Mouse (Mus musculus) lung, embryonic 16.5 days (tissue): Measurements from ENCODE around the gene Jmjd6. TPM values are rescaled to one million over a fixed set of nuclear protein-coding genes. Genes with fewer than 3 reads are reported as not detected.

Experiments used
- ATAC-seq: fragments of 200-750 bp; cut with Nextera tagmentation; 2 replicates; pipeline ENCODE4 v1.8.0; 2017; ENCODE audit warnings: low read depth, mild to moderate bottlenecking, moderate library complexity
- H3K27ac ChIP-seq: fragments of 300-500 bp; sonication (generic); 2 replicates; pipeline ENCODE4 v1.5.1; 2014; ENCODE audit warnings: mild to moderate bottlenecking, control low read depth, low read length
- H3K27me3 ChIP-seq: fragments of 300-500 bp; sonication (generic); 2 replicates; pipeline ENCODE4 v1.6.1; 2014; ENCODE audit warnings: low read depth, low read length, mixed read lengths; ENCODE audit not compliant: control insufficient read depth, insufficient read depth
- H3K36me3 ChIP-seq: fragments of 300-500 bp; sonication (generic); 2 replicates; pipeline ENCODE4 v1.6.1; 2014; ENCODE audit warnings: low read length; ENCODE audit not compliant: control insufficient read depth, insufficient read depth
- H3K4me1 ChIP-seq: fragments of 300-500 bp; sonication (generic); replicated peaks from 2 replicates; pipeline ENCODE4 v1.6.1; 2014; ENCODE audit warnings: low read length, mixed read lengths; ENCODE audit not compliant: control insufficient read depth, insufficient read depth
- H3K4me2 ChIP-seq: fragments of 300-500 bp; sonication (generic); 2 replicates; pipeline ENCODE4 v1.6.1; 2014; ENCODE audit warnings: low read depth, low read length, control low read depth
- H3K4me3 ChIP-seq: fragments of 300-500 bp; sonication (generic); 2 replicates; pipeline ENCODE4 v1.5.1; 2014; ENCODE audit warnings: mild to moderate bottlenecking, low read length, control low read depth
- H3K9ac ChIP-seq: fragments of 300-500 bp; sonication (generic); 2 replicates; pipeline ENCODE4 v1.6.1; 2014; ENCODE audit warnings: low read length, control low read depth
- H3K9me3 ChIP-seq: fragments of 300-500 bp; sonication (generic); 2 replicates; pipeline ENCODE4 v1.6.1; 2016; ENCODE audit warnings: low read length; ENCODE audit not compliant: control insufficient read depth
- whole genome bisulfite sequencing: fragments of 180-500 bp; shearing (Covaris S2); extraction: QIAGEN DNeasy Blood & Tissue Kit; methylation state at CpG from one replicate; pipeline ENCODE4 v1.1.7; 2014; 5-methylcytosine and 5-hydroxymethylcytosine counted together
- polyA plus RNA-seq: library from polyadenylated mRNA; unstranded; fragments of >200 nt; fragmentation: Nextera tagmentation; extraction: Ambion mirVana; gene quantifications from 2 replicates; pipeline ENCODE4 v1.2.1, GENCODE M21; 2015

The Jmjd6 gene
- polyA plus RNA-seq, 1 experiment from 2014 or later: 60.8 TPM

- Histone ChIP-seq H3K27ac (no peak overlapping the region), H3K9me3 (no peaks in the 10 kb centered on the region), H3K36me3 (peaks cover 28% of the 10 kb centered on the region), H3K27me3 (no peaks in the 10 kb centered on the region), H3K4me1 (peaks cover 15% of the 10 kb centered on the region), H3K9ac (no peak overlapping the region), H3K4me2 (no peak overlapping the region), H3K4me3 (no peak overlapping the region)
- 65% methylated on average over 5 of the region's 5 CpGs for WGBS
- ATAC-seq: no peak
Measured at GRCm38 (mm10) chr11:116848086-116848876, 5.0 kb upstream of the Jmjd6 start.

GRCm38 (mm10) chr11:116847187-116848085 lies 4.2 kb upstream of the Jmjd6 start:
- peaks cover 28% of the 10 kb centered on the region for H3K36me3 ChIP-seq
- H3K4me1 ChIP-seq: peaks cover 15% of the 10 kb centered on the region
- no peak overlapping the region for H3K27ac ChIP-seq
- H3K4me3 ChIP-seq: no peak overlapping the region
- no peak overlapping the region for H3K4me2 ChIP-seq
- H3K9ac ChIP-seq: no peak overlapping the region
- no peaks in the 10 kb centered on the region for H3K27me3 ChIP-seq
- ATAC-seq: no peak
- 86% methylated on average over 3 of the region's 3 CpGs for whole genome bisulfite sequencing
- no peaks in the 10 kb centered on the region for H3K9me3 ChIP-seq

GRCm38 (mm10) chr11:116846593-116847181 lies 3.4 kb upstream of the Jmjd6 start:
- H3K4me1 ChIP-seq: peaks cover 18% of the 10 kb centered on the region
- no peaks in the 10 kb centered on the region for H3K9me3 ChIP-seq
- WGBS: 72% methylated on average over 4 of the region's 4 CpGs
- no peak overlapping the region for H3K4me2 ChIP-seq
- no peak overlapping the region for H3K4me3 ChIP-seq
- H3K9ac ChIP-seq: no peak overlapping the region
- no peaks in the 10 kb centered on the region for H3K27me3 ChIP-seq
- ATAC-seq: no peak
- H3K36me3 ChIP-seq: peaks cover 28% of the 10 kb centered on the region
- H3K27ac ChIP-seq: no peak overlapping the region

GRCm38 (mm10) chr11:116842531-116843260 lies 553 bp downstream of the Jmjd6 start:
- H3K36me3 ChIP-seq: peaks cover 31% of the 10 kb centered on the region
- peak overlapping the region; percentile 95 for H3K9ac ChIP-seq
- H3K27me3 ChIP-seq: no peaks in the 10 kb centered on the region
- peak overlapping the region; percentile 99 for H3K27ac ChIP-seq
- WGBS: under 1% methylated on average over 73 of the region's 73 CpGs
- H3K4me1 ChIP-seq: peaks cover 28% of the 10 kb centered on the region
- H3K9me3 ChIP-seq: no peaks in the 10 kb centered on the region
- H3K4me3 ChIP-seq: peak overlapping the region; percentile 87
- H3K4me2 ChIP-seq: peak overlapping the region; percentile 68
- peak; percentile 65 for ATAC-seq

GRCm38 (mm10) chr11:116840748-116841147 lies 2.5 kb downstream of the Jmjd6 start:
- no peak overlapping the region for H3K27ac ChIP-seq
- H3K9ac ChIP-seq: peak overlapping the region; percentile 95; the same call in 1 of the 2 replicates
- ATAC-seq: no peak
- 83% methylated on average over 4 of the region's 4 CpGs for WGBS
- peaks cover 28% of the 10 kb centered on the region for H3K4me1 ChIP-seq
- H3K9me3 ChIP-seq: no peaks in the 10 kb centered on the region
- peak overlapping the region; percentile 18 for H3K4me2 ChIP-seq
- peaks cover 43% of the 10 kb centered on the region for H3K36me3 ChIP-seq
- H3K4me3 ChIP-seq: no peak overlapping the region
- no peaks in the 10 kb centered on the region for H3K27me3 ChIP-seq

GRCm38 (mm10) chr11:116839601-116840000 lies 3.6 kb downstream of the Jmjd6 start:
- Histone ChIP-seq H3K4me2 (no peak overlapping the region), H3K4me3 (no peak overlapping the region), H3K9me3 (no peaks in the 10 kb centered on the region), H3K4me1 (peaks cover 27% of the 10 kb centered on the region), H3K27me3 (no peaks in the 10 kb centered on the region), H3K27ac (no peak overlapping the region), H3K36me3 (peaks cover 50% of the 10 kb centered on the region), H3K9ac (no peak overlapping the region)
- 76% methylated on average over 7 of the region's 7 CpGs for WGBS
- ATAC-seq: no peak

GRCm38 (mm10) chr11:116838936-116839335 lies 4.3 kb downstream of the Jmjd6 start:
- Histone ChIP-seq H3K36me3 (peaks cover 56% of the 10 kb centered on the region), H3K4me3 (no peak overlapping the region), H3K9me3 (no peaks in the 10 kb centered on the region), H3K27me3 (no peaks in the 10 kb centered on the region), H3K4me1 (peaks cover 21% of the 10 kb centered on the region), H3K27ac (no peak overlapping the region), H3K4me2 (no peak overlapping the region), H3K9ac (no peak overlapping the region)
- WGBS: 87% methylated on average over 14 of the region's 14 CpGs
- no peak for ATAC-seq

- Histone ChIP-seq H3K4me1 (peaks cover 21% of the 10 kb centered on the region), H3K4me3 (no peak overlapping the region), H3K4me2 (no peak overlapping the region), H3K36me3 (peaks cover 56% of the 10 kb centered on the region), H3K27ac (no peak overlapping the region), H3K27me3 (no peaks in the 10 kb centered on the region), H3K9me3 (no peaks in the 10 kb centered on the region), H3K9ac (no peak overlapping the region)
- 90% methylated on average over 10 of the region's 10 CpGs for WGBS
- ATAC-seq: no peak
Measured at GRCm38 (mm10) chr11:116837441-116837840, 5.8 kb downstream of the Jmjd6 start.
